Mouse (Mus musculus) layer of hippocampus, adult 9-11 months (tissue): ENCODE data around the gene Gm3417.
A peak's percentile ranks its signal among the peaks of the same experiment; 100 is the strongest.
"Not testable (repeated sequence)": the region's sequence is repeated elsewhere in the genome, so short reads cannot be mapped to it uniquely, and the experiment has no call there.

Experiments used
- DNase-seq: peaks from one replicate; pipeline ENCODE4 v3.0.0; 2022

The Gm3417 gene

DNA sequence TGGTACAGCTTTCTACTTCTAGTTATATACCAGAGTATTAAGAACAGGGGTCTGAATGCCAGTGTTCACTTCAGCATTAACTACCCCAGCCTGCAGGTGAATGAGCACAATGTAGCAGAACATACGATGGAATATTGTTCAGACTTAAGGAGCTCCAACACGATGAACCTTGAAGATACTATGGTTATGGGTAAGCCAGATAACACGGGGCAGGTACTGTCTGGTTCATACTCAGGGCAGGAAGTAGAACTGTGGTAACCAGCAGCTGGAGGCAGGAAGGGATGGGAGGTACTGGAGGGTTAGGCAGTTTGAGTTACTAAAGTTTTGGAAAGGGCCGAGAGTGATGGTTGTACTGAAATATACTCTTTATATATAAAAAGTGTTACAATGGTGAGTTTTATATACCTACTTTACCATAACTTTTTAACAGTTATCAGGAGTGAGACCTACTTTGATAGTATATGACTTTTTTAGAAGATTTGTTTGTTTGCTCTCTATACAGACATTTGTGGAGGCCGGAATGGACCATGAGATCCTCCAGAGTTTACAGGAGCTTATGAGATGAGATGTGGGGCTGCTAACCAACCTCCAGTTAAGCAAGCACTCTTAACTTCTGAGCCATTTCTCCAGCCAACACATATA lies 19.8 kb downstream of the Gm3417 start:
- no peak for DNase-seq

- DNase-seq: no peak
Measured at GRCm38 (mm10) chr17:14953452-14953851, 25.1 kb downstream of the Gm3417 start.

GRCm38 (mm10) chr17:14949161-14949827 lies 29.3 kb downstream of the Gm3417 start:
- no peak for DNase-seq

GRCm38 (mm10) chr17:14944551-14944950 lies 34.0 kb downstream of the Gm3417 start:
- no peak for DNase-seq

GRCm38 (mm10) chr17:14943729-14944059 lies 34.9 kb downstream of the Gm3417 start:
- no peak for DNase-seq

- DNase-seq: peak; percentile 98
Measured at GRCm38 (mm10) chr17:14943009-14943728, 35.4 kb downstream of the Gm3417 start, which contains the start of the genes Wdr27 and 1600012H06Rik. Wdr27 (minus strand) TSS chr17:14943158. 1600012H06Rik (plus strand) TSS chr17:14943184.

DNA sequence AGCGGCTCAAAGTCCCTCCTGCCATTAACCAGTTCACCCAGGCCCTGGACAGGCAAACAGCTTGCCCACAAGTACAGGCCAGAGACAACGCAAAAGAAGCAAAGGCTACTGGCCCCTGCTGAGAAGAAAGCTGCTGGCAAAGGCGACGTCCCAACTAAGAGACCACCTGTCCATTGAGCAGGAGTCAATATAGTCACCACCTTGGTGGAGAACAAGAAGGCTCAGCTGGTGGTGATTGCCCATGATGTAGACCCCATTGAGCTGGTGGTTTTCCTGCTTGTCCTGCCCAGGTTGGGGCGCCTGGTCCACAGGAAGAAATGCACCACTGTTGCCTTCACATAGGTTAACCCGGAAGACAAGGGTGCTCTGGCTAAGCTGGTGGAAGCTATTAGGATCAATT lies 36.4 kb downstream of the Gm3417 start:
- not testable (repeated sequence) for DNase-seq

DNA sequence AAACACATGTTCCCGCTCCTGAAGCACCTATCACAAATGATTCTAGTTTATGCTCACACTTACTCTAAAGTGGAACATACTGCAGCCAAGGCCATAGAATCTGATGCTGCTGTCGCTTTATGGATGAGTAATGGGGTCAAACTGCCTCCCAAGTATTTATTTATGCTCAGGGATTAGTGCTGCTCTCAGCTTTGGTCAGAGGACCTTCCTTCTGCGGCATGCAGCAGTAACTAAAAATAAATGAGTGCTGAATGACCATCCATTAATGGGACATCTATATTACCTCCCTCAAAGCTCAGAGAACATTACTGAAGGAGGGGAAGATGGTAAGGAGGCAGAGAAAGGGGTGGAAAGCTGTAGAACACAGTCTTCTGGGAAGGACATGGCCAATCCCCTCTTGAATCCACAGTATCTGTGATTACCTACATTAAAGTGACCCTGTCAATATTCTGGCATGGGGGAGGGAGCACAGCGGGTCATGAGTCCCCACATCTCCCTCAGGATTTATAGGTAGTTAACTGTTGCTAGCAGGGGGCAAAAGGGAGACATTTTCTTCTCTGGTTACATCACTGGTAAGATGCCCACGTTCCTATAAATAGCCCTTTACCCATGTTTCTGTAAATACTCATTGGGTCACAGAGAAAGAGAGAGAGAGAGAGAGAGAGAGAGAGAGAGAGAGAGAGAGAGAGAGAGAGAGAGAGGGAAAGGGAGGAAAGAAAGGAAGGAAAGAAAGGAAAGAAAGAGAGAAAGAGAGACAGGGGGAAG lies 42.6 kb downstream of the Gm3417 start:
- DNase-seq: no peak

- not testable (repeated sequence) for DNase-seq
Measured at GRCm38 (mm10) chr17:14935280-14935679, 43.3 kb downstream of the Gm3417 start.

GRCm38 (mm10) chr17:14931469-14931868 lies 47.1 kb downstream of the Gm3417 start:
- no peak for DNase-seq

DNA sequence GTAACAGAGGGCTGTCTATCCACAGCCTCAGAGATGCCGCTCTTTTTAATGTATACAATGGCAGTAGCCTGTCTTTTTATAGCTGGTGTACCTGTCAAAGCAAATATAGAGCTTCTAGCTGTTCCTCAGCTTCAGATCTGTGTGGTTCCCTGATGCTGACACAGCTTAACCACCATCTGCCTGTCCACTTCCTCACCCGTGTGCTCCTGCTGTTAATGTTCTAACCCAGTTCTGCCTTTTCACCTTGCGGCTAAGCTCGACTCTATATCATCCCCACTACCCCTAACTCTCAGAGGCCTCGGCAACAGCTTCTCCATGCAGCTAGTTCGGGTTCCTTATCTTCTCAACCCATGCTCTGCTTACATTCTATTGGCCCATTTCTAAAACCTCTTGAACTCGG lies 47.9 kb downstream of the Gm3417 start:
- no peak for DNase-seq

DNA sequence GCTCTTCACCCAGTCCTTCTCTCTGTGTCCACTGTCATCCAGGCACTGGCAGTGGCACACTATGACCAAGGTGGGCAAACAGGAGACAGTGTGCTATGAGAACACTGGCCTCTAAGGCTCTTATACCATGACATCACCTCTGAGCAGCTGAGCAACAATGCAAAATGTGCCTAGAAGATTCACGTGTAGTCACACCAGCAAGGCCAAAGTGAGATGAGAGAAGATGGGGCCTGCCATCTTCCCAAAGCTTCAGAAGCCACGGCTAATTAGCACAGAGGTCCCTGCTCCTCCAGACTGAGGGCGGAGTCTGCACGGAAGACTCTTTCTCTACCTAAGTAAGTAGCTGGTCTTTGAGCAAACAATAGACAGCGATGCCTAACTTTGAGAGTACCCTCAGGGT lies 50.0 kb downstream of the Gm3417 start:
- DNase-seq: no peak

- no peak for DNase-seq
Measured at GRCm38 (mm10) chr17:14927644-14928218, 50.9 kb downstream of the Gm3417 start.

DNA sequence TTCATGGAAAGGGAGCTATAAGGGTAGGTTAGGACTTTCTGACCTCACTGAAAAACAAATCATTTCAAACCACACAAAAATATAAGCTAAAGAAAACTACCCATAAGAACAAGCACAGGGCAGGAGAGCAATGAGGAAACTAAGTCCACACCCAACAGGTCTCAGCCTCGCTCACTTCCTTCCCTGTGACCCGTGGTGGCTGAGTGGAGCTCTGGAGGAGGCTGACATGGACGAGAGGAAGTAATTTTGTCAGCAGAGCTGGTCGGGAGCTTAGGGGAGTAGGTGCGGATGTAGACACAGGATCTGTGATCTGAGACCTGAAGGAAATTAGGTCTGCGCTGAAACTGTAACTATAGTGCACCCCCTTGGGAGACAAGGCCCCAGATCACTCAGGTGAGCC lies 57.0 kb downstream of the Gm3417 start:
- DNase-seq: no peak

DNA sequence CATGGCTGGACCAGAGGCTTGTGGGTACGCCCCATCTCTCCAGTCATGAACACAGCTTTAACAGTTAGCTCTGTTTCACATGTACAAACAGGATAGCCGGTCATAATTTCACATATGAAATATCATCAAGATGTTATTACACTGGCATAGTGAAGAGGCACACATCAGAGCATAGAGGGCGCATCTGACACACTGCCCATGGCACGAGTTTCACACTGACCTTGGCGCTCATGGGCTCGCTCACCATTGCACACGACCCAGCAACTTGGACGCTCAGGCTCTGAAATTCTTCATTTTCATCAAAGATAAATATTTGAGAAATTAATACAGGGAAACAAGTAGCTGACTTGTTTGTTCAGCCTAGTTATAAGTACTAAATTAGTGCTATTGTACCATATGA lies 60.7 kb downstream of the Gm3417 start:
- no peak for DNase-seq

DNA sequence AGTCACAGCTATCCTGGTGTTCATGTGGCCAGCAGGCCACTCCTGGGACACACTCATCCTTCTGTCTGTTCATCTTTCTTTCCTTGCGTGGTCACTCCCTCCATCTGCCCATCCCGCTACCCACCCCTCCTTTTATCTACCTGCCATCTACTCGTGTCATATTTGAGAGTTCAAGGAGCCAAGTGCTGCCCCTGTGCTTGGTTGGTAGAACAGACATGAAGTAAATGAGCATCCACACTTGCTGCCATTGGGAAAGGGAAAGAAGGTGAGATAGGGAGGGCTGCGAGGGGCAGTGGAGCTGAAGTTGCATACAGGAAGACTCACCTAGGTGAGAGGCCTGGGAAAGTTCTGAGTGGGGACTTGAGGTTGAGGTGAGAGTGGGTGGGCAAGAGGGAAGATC lies 64.2 kb downstream of the Gm3417 start:
- DNase-seq: no peak
